Mouse (Mus musculus) liver, embryonic 14.5 days (tissue): Measurements from ENCODE around the gene Plppr1. TPM values are rescaled to one million over a fixed set of nuclear protein-coding genes. Genes with fewer than 3 reads are reported as not detected.

Experiments used
- ATAC-seq: fragments of 200-750 bp; cut with Nextera tagmentation; 2 replicates; pipeline ENCODE4 v1.8.0; 2017; ENCODE audit warnings: moderate number of reproducible peaks, mild to moderate bottlenecking, moderate library complexity; ENCODE audit not compliant: insufficient read depth
- DNase-seq, 3 experiments: peaks; one replicate each; pipeline ENCODE4 v3.0.0-alpha.2; 2012 to 2013; ENCODE audit warnings: low read depth in 3 of 3, low spot score in 3 of 3
- H3K27ac ChIP-seq: fragments of 300-500 bp; sonication (generic); 2 replicates; pipeline ENCODE4 v1.5.1; 2014; ENCODE audit warnings: moderate library complexity, mild to moderate bottlenecking, control low read depth, inconsistent platforms
- H3K27me3 ChIP-seq: fragments of 300-500 bp; sonication (generic); 2 replicates; pipeline ENCODE4 v1.6.1; 2014; ENCODE audit warnings: mild to moderate bottlenecking, low read length, moderate library complexity; ENCODE audit not compliant: control insufficient read depth, insufficient read depth
- H3K36me3 ChIP-seq: fragments of 300-500 bp; sonication (generic); replicated peaks from 2 replicates; pipeline ENCODE4 v1.6.1; 2014; ENCODE audit warnings: low read depth; ENCODE audit not compliant: control insufficient read depth, insufficient read depth
- H3K4me1 ChIP-seq, 2 experiments: fragments of 200-500 bp in 1 of 2; fragments of 300-500 bp in 1 of 2; sonication (generic) in 1 of 2; replicated peaks; 2 replicates each; pipeline ENCODE4 v1.6.1; 2012 to 2014; ENCODE audit warnings: antibody characterized with exemption in 1 of 2, inconsistent platforms in 1 of 2, low read length in 1 of 2; ENCODE audit not compliant: control insufficient read depth in 2 of 2, insufficient read depth in 2 of 2
- H3K4me2 ChIP-seq: fragments of 300-500 bp; sonication (generic); 2 replicates; pipeline ENCODE4 v1.6.1; 2014; ENCODE audit warnings: low read depth, mild to moderate bottlenecking, control low read depth, moderate library complexity
- H3K4me3 ChIP-seq, 2 experiments: fragments of 200-500 bp in 1 of 2; fragments of 300-500 bp in 1 of 2; sonication (generic) in 1 of 2; 2 replicates each; pipeline ENCODE4 v1.5.1; 2012 to 2014; ENCODE audit warnings: low read depth in 2 of 2, low read length in 2 of 2, mild to moderate bottlenecking in 2 of 2, control low read depth in 1 of 2, inconsistent platforms in 1 of 2, moderate library complexity in 1 of 2; ENCODE audit not compliant: insufficient read depth in 1 of 2
- H3K9ac ChIP-seq: fragments of 300-500 bp; sonication (generic); replicated peaks from 2 replicates; pipeline ENCODE4 v1.6.1; 2014; ENCODE audit warnings: mild to moderate bottlenecking, control low read depth, moderate library complexity
- H3K9me3 ChIP-seq: fragments of 300-500 bp; sonication (generic); 2 replicates; pipeline ENCODE4 v1.6.1; 2016; ENCODE audit warnings: low read length, mixed read lengths; ENCODE audit not compliant: control insufficient read depth
- CTCF ChIP-seq: IDR thresholded peaks from 2 replicates; pipeline ENCODE4 v1.5.1; 2016; ENCODE audit warnings: antibody characterized with exemption, low read depth, control low read depth
- EP300 ChIP-seq: IDR thresholded peaks from 2 replicates; pipeline ENCODE4 v1.6.1; 2016; ENCODE audit warnings: antibody characterized with exemption, low read depth
- WGBS: fragments of 180-500 bp; shearing (Covaris S2); extraction: QIAGEN DNeasy Blood & Tissue Kit; methylation state at CpG from one replicate; pipeline ENCODE4 v1.1.7; 2014; ENCODE audit not compliant: insufficient replicate concordance; 5-methylcytosine and 5-hydroxymethylcytosine counted together
- polyA plus RNA-seq, 2 experiments: library from polyadenylated mRNA; depleted of rRNA in 1 of 2; stranded (reverse) in 1 of 2; unstranded in 1 of 2; fragments of >200 nt; fragmentation: Nextera tagmentation in 1 of 2; extraction: Ambion mirVana in 1 of 2; gene quantifications; 2 replicates each; pipeline versions ENCODE4 v1.2.1 to v1.2.3; 2012 to 2014

The Plppr1 gene
- polyA plus RNA-seq, 2 experiments: 0.11 to 0.34 TPM

- WGBS: 54% methylated on average over 5 of the region's 5 CpGs
- Histone ChIP-seq H3K36me3 (no peaks in the 10 kb centered on the region), H3K9ac (no peak overlapping the region), H3K4me3 (no peak overlapping the region), H3K27ac (no peak overlapping the region), H3K9me3 (no peaks in the 10 kb centered on the region), H3K4me2 (no peak overlapping the region), H3K4me1 (no peaks in the 10 kb centered on the region), H3K27me3 (no peaks in the 10 kb centered on the region)
- DNase-seq (no peak), ATAC-seq (no peak)
- TF ChIP-seq EP300 (no peak), CTCF (no peak)
Measured at GRCm38 (mm10) chr4:49244791-49245190, 185.7 kb downstream of the Plppr1 start.

- no peak for DNase-seq
- H3K4me3 ChIP-seq: no peak overlapping the region
- no peaks in the 10 kb centered on the region for H3K4me1 ChIP-seq
- no peak for ATAC-seq
- H3K9ac ChIP-seq: no peak overlapping the region
- H3K27me3 ChIP-seq: no peaks in the 10 kb centered on the region
- H3K36me3 ChIP-seq: no peaks in the 10 kb centered on the region
- 19% methylated on average over 2 of the region's 2 CpGs for WGBS
- H3K9me3 ChIP-seq: no peaks in the 10 kb centered on the region
- H3K4me2 ChIP-seq: no peak overlapping the region
- no peak for TF ChIP-seq EP300
- no peak overlapping the region for H3K27ac ChIP-seq
Measured at GRCm38 (mm10) chr4:49245274-49245673, 186.2 kb downstream of the Plppr1 start.

- no peaks in the 10 kb centered on the region for H3K9me3 ChIP-seq
- no peak for ATAC-seq
- no peak overlapping the region for H3K27ac ChIP-seq
- DNase-seq: no peak
- no peaks in the 10 kb centered on the region for H3K4me1 ChIP-seq
- no peak overlapping the region for H3K9ac ChIP-seq
- WGBS: 19% methylated on average over 3 of the region's 3 CpGs
- no peak overlapping the region for H3K4me2 ChIP-seq
- H3K36me3 ChIP-seq: no peaks in the 10 kb centered on the region
- H3K27me3 ChIP-seq: no peaks in the 10 kb centered on the region
- TF ChIP-seq CTCF (peak; percentile 10; the same call in 1 of the 2 replicates), EP300 (no peak)
- no peak overlapping the region for H3K4me3 ChIP-seq
Measured at GRCm38 (mm10) chr4:49251262-49251661, 192.2 kb downstream of the Plppr1 start.

- no peak overlapping the region for H3K27ac ChIP-seq
- DNase-seq (no peak), ATAC-seq (no peak)
- H3K9me3 ChIP-seq: no peaks in the 10 kb centered on the region
- H3K4me2 ChIP-seq: no peak overlapping the region
- H3K4me1 ChIP-seq: no peaks in the 10 kb centered on the region
- TF ChIP-seq CTCF: no peak
- no peak overlapping the region for H3K4me3 ChIP-seq
- H3K9ac ChIP-seq: no peak overlapping the region
- 47% methylated on average over 3 of the region's 3 CpGs for WGBS
- no peaks in the 10 kb centered on the region for H3K27me3 ChIP-seq
- H3K36me3 ChIP-seq: no peaks in the 10 kb centered on the region
Measured at GRCm38 (mm10) chr4:49252169-49252568, 193.1 kb downstream of the Plppr1 start.

- Histone ChIP-seq H3K4me3 (no peak overlapping the region), H3K9me3 (no peaks in the 10 kb centered on the region), H3K4me1 (no peaks in the 10 kb centered on the region), H3K9ac (no peak overlapping the region), H3K27ac (no peak overlapping the region), H3K4me2 (no peak overlapping the region), H3K27me3 (no peaks in the 10 kb centered on the region), H3K36me3 (no peaks in the 10 kb centered on the region)
- no peak for ATAC-seq
- WGBS: 79% methylated on average over 5 of the region's 5 CpGs
- TF ChIP-seq EP300 (no peak), CTCF (no peak)
- no peak for DNase-seq
Measured at GRCm38 (mm10) chr4:49278515-49278914, 219.4 kb downstream of the Plppr1 start.
